Mouse (Mus musculus): ENCODE data around the gene Myog.

- TF ChIP-seq POLR2A (IDR thresholded peaks at IDR 0.05; ENCODE audit: borderline replicate concordance, control insufficient read depth, low read depth, low read length), result no peak
- TF ChIP-seq CTCF (IDR thresholded peaks at IDR 0.05; ENCODE audit: control insufficient read depth, insufficient read depth, low read length), result no peak
These were observed 47.5 kb upstream of the Myog start for GRCm38 (mm10) chr1:134242286-134242685.
